Mouse (Mus musculus): ENCODE results near the gene Dpp6.
"Not testable (repeated sequence)": the region's sequence is repeated elsewhere in the genome, so short reads cannot be mapped to it uniquely, and the experiment has no call there.

The Dpp6 gene

DNA sequence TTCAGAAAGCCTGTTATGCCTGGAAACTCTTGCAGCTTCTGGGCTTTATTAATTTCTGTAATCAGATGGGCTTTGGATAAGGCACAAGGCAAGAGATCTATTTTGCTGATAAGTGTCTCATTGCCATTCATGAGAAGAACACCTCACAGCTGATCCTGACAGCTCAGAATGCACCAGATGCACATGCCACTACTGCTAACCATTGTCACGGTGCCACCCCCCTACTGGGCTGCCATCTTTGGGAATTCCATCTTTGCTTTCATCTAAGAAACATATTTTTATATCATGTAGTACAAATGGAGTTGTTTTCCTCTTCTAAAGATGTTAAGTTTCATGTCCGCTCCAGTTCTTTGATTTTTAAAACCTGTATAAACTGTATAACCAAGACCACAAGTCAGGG is 664.7 kb downstream of the Dpp6 start:
- no peak for DNase-seq (ENCODE audit: low spot score in 2 of 2)

DNA sequence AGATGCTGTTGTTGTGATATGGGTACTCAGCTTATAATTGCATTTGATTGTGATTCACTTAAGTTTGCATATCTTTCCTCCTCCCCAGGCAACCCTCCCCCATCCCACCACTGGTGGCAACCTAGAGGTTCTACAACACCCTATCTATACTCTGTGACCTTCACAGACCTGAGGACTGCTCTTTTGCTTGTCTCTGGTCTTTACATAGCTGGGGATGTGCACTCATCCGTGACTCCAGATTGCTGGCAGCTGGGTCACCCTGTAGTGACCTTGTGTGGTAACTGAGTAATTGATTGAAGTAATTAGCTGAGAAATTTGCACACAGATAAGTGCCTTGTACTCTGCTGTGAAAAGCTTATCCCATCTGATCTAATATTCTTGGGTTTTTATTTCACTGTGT is 669.1 kb downstream of the Dpp6 start:
- no peak for DNase-seq (ENCODE audit: low spot score in 2 of 2)

DNA sequence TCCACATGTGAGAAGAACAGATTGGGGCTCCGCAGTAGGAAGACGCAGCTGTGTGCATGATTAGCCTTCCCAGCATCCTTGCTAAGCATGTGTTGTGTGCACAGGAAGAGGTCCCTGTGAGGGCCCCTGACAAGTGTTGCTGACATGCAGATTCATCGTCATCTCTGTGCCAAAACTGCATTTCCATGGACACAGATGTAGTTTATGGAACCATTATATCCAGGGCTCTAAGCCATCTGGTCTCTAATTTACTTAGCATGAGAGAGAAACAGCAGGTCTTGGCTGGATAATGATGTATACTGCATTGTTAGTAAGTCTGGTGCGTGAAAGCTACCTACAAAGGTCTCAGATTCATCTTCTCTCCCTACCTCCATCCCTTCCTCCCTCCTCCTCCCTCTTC is 673.9 kb downstream of the Dpp6 start:
- no peak for DNase-seq (ENCODE audit: low spot score in 2 of 2)

DNA sequence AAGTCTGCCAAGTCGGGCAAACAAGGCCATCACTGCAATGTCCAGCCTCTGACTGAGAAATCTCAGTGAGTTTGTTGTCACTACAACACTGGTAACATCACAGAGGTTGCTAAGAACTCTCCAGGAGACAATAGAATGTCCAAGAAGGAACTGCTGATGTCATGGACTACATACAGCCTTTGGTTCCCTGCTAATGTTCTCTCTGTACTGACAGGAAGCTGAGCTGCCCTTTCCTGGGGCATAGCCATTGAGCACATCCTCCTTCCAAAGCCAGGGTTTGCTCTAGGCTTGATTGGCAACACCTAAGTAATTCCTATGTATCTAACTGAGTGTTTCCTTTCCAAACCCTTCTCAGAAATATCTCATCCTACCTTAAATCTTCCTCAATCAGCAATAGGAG is 684.3 kb downstream of the Dpp6 start, which contains the start of gene Speer4b:
TSS of gene Speer4b (minus strand) at position 101 of the 400 bp plus-strand sequence.
- DNase-seq (ENCODE audit: low spot score in 2 of 2): not testable (repeated sequence)

- DNase-seq (ENCODE audit: low spot score in 2 of 2): no peak
These were observed 701.7 kb downstream of the Dpp6 start for GRCm38 (mm10) chr5:27518716-27519115.

DNA sequence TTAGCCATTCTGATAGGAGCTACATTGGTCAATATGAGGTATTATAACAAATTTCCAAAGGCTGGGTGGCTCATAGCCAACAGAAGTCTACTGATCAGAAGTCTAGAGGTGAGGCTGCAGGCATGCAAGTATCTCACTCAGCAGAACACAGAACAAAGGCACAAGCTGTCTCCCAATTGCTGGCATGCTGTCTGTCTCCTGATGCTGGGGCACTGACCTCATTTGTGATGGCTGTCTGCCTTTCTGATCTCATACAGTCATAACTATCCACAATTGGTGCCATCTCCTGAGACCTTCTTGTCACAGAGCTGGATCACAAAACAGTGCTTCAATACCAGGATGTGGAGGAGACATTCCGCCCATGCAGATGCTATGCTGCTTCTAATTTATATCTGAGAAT is 709.9 kb downstream of the Dpp6 start:
- DNase-seq (ENCODE audit: low spot score in 2 of 2): no peak

GRCm38 (mm10) chr5:27544816-27545270 is 727.8 kb downstream of the Dpp6 start:
- peak; percentile 20 to 66 for DNase-seq (ENCODE audit: low spot score in 2 of 2)

DNA sequence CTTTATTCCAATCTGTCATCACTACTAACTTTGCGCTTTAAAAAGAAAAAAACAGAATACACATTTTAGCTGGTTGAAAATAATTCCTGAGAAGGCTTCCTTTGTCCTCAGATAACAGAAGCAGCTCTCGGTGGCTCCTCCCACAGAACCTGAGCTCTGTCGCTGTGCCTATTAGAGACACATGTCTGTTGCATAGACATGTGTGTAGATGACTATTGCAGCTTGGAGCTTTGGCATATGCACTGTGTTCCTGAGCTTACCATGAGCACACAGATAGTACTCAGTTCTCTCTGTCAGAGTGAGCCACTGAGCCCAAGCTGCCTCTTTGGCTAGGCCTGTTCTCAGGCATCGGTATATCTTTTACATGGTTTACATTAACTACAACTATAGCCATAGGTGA is 732.3 kb downstream of the Dpp6 start:
- no peak for DNase-seq (ENCODE audit: low spot score in 2 of 2)

DNA sequence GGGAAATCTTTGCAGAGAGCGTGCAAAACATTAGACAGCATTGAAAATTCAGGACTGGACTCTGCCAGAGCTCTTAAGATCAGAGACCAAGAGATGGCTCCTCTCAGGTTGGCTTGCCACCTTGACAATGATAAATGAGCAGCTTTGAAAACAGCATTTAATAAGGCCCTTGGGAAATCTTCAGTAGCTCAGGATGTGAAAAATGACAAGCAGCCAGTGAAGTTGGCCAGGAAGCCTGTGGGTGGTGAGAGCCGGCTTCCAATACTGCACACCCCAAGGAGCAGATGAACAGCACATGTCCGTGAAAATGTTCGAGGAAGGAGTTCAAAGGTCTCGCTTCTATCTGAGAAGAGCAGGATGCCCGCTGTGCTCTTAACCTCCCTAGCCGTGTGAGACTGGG is 748.7 kb downstream of the Dpp6 start:
- DNase-seq (ENCODE audit: low spot score in 2 of 2): no peak

- DNase-seq (ENCODE audit: low spot score in 2 of 2): no peak
These were observed 771.2 kb downstream of the Dpp6 start for GRCm38 (mm10) chr5:27587970-27588758.

DNA sequence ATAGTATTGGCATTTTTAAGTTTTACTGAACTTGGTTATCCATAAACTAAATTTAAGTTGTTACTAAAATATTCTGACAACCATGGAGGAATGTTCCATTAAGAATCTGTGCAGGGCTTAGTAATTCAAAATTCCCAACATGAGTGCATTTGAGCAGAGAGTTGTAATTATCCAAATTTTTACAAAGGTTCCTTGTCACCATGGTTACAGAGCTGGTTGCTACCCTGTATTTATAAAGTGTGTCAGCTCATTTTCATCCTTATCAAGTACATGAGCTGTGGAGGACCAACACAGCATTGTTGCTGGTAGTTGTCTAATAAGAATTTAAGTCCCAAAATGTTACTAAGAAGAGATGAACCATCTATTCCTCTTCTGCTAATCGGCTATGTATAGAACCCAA is 787.1 kb downstream of the Dpp6 start:
- no peak for DNase-seq (ENCODE audit: low spot score in 2 of 2)

DNA sequence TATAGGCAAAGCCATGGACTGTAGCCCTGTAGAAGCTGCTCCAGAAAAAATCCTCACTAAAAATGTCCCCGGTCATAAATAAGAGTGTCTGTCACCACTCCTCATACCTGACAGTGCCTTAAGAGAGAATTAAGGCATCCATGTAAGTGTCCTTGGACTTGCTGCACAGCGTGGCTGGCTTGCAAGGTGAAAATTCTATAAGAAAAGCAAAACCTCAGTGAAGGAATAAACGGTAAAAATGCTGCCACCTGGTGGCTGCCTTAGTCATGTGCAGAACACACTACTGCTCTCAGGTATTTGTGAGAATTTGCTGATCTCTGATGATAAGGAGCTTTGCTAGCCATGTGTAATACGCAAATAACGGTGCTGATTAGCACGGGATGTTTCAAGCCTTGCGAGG is 798.8 kb downstream of the Dpp6 start:
- no peak for DNase-seq (ENCODE audit: low spot score in 2 of 2)

DNA sequence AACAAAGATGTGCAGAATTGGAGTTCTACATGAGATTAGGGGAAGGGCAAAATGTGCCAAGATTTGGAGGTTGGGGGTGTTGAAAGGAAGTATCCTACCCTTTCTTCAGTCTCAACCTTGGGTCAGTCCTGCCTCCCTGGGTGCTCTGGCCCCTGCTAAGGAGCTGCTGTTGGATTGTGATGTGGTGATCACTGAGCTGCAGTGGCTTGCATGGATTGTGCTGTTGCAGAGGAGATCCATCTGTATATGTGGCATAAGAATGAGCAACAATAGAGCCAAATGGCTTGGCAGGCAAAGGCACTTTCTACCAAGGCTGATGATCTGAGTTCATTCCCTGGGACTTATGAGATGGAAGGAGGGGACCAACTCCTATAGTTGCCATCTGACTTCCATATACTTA is 804.8 kb downstream of the Dpp6 start:
- peak; percentile 10 to 46 for DNase-seq (ENCODE audit: low spot score in 2 of 2)

DNA sequence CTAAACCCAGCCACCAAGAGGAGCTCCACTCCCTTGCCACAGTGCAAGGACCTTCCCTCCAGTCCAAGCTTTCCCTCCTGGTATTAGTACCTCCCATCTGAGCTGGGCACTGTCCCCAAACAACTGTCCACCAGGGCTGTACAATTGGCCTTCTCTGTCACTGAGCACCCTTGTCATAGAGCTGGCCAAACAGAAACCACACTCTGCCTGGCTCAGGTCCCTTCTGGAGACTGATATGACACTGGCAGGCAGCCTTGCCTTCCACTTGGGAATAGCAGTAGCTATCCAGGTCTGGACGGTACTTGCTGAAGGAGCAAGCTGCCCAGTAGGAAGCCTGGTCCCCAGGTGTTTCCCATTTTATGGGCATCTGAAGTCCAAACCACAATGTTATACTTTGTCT is 806.9 kb downstream of the Dpp6 start:
- DNase-seq (ENCODE audit: low spot score in 2 of 2): no peak

- no peak for DNase-seq (ENCODE audit: low spot score in 2 of 2)
These were observed 815.1 kb downstream of the Dpp6 start for GRCm38 (mm10) chr5:27632151-27632550.

GRCm38 (mm10) chr5:27635941-27636340 is 818.9 kb downstream of the Dpp6 start:
- DNase-seq (ENCODE audit: low spot score in 2 of 2): peak in 1 of 2 experiments; percentile 30

DNA sequence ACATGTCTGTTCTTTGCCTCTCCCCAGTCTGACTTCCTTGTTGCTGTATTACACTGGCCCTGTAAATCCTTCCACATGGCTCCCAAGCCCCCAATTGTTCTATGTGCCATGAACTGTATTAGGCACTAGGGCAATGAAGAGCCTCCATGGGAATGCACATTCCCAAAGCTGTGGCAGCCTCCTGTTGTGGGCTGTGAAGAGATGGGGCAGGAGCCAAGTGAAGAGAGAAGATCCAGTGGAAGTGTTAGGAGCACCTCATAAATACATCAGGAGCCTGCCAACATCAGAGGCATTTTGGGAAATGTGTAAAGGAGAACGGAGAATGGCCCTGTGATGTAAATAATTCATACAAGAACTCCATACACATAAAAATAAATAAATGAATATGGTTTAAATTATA is 824.9 kb downstream of the Dpp6 start:
- DNase-seq (ENCODE audit: low spot score in 2 of 2): no peak

DNA sequence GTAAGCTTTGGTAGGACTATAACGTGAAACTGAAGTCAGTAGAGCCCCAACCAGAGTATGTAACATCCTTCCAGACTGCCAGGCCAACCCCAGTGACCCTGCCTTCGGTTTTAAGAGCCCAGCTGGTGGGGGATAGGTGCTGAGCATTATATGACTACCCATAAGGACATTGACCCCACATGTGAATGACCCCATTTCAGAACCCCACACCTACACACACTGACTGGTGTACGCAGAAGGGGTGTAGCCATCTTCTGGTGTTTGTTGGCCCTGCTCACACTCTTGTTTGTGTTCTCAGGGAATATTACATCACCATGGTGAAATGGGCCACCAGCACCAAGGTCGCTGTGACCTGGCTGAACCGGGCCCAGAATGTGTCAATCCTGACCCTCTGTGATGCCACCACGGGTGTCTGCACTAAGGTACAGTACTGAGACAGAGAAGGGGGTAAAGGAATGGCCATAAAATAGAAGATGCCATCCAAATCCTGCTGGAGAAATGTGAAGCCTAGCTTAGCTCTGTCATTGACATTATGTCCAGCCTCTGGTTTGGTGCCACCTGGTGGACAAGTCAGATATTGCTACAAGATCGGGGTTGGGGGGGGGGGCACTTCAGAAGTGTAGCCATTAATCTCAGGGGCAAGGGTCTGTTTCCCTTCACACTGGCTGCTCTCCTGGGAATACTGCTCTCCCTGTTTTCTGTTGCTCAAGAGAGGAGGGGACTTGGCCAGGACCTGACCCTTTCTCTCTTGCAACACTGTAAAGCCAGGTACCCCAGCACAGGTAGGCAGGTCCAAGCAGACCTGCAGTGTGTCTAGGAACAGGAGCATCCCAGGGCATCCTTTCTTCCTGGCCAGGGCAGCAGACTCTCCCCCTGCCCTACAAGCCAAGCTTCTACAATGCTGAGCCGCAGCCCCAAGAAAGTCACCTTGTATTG is 835.1 kb downstream of the Dpp6 start:
- no peak for DNase-seq (ENCODE audit: low spot score in 2 of 2)

GRCm38 (mm10) chr5:27656101-27656500 is 839.1 kb downstream of the Dpp6 start:
- DNase-seq (ENCODE audit: low spot score in 2 of 2): no peak

DNA sequence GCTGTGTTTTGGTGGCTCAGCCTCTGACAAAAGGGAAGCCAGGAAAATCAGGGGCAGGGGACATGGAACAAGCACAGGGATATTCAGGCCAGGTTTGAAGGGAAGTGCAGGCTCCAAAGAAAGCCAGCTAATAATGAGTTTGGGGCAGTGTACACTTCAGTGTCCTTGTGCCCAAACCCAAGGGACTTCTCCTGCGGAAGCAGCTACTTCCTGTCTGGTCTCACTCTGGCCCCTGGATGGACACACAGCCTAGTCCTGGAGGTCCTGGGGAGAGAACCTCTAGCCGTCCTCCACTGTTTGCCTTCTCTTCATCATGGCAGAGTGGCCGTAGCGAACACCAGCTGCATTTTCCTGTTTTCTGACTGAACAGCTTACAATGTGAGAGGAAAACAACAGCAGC is 840.7 kb downstream of the Dpp6 start:
- no peak for DNase-seq (ENCODE audit: low spot score in 2 of 2)

GRCm38 (mm10) chr5:27658165-27658564 is 841.2 kb downstream of the Dpp6 start:
- no peak for DNase-seq (ENCODE audit: low spot score in 2 of 2)

DNA sequence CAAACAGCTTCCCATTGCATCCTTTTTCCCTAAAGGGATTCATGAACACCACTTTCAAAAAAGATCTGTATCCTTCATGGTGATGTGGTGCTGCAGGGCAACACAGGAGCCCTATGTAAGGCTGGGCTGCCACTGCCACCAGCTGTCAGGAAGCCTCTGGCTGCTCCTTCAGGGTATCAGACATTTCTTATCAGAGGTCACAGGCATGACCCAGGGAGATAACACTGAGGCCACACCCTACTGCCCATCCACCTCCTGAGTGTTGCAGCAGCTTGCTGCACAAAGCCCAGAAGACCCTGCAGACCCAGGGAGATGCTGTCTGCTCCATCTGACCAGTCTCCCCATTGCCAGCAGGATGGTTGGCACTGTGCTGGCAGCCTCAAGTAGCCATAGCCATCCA is 841.6 kb downstream of the Dpp6 start:
- DNase-seq (ENCODE audit: low spot score in 2 of 2): no peak

DNA sequence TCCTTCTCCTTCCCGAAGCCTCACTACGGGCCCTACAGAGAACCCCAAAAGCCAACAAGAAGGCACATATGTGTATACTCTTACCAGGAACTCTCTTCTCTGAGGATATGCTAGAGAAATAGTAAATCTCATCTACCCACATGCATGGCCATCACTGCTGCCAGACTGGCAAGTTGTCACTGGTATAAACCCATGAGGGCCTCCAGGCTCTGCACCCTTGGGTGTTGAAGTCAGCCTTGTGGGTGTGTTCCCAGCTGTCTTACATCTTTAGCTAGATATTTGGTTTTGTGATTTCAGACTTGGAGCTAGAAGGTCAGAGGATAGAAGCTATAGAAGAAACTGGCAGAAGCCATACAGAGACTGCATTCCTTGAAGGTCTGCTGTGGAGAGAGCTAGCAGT is 842.0 kb downstream of the Dpp6 start:
- no peak for DNase-seq (ENCODE audit: low spot score in 2 of 2)

Measured in urinary bladder, postnatal 4 days (tissue).